Mouse (Mus musculus) kidney, postnatal 0 days (tissue): ENCODE measurements at regions not wholly inside any gene's neighbourhood (a gene's known extent, or its start where the extent isn't known, plus 50 kb on each side); places are given as distances from the start of the nearest gene placed in this dataset.

Source experiments
- ATAC-seq: fragments of 200-750 bp; cut with Nextera tagmentation; replicated peaks from 2 replicates; pipeline ENCODE4 v1.8.0; 2017; ENCODE audit warnings: low read depth, moderate number of reproducible peaks, moderate TSS enrichment, moderate library complexity; ENCODE audit not compliant: low FRiP score
- DNase-seq: peaks from one replicate; pipeline ENCODE4 v3.0.0-alpha.2; 2016; ENCODE audit warnings: low spot score
- H3K27ac ChIP-seq: fragments of 300-500 bp; sonication (generic); 2 replicates; pipeline ENCODE4 v1.5.1; 2014; ENCODE audit warnings: mild to moderate bottlenecking
- H3K27me3 ChIP-seq: fragments of 300-500 bp; sonication (generic); 2 replicates; pipeline ENCODE4 v1.6.1; 2014; ENCODE audit warnings: low read length, mixed read lengths; ENCODE audit not compliant: insufficient read depth
- H3K36me3 ChIP-seq: fragments of 300-500 bp; sonication (generic); 2 replicates; pipeline ENCODE4 v1.6.1; 2014; ENCODE audit warnings: low read length, mixed read lengths; ENCODE audit not compliant: insufficient read depth
- H3K4me1 ChIP-seq: fragments of 300-500 bp; sonication (generic); replicated peaks from 2 replicates; pipeline ENCODE4 v1.6.1; 2014; ENCODE audit warnings: antibody characterized with exemption, low read length, mixed read lengths; ENCODE audit not compliant: insufficient read depth
- H3K4me2 ChIP-seq: fragments of 300-500 bp; sonication (generic); 2 replicates; pipeline ENCODE4 v1.6.1; 2014; ENCODE audit warnings: mild to moderate bottlenecking, low read length, moderate library complexity, mixed read lengths
- H3K4me3 ChIP-seq: fragments of 300-500 bp; sonication (generic); replicated peaks from 2 replicates; pipeline ENCODE4 v1.5.1; 2014; ENCODE audit warnings: low read depth, low read length
- H3K9ac ChIP-seq: fragments of 300-500 bp; sonication (generic); 2 replicates; pipeline ENCODE4 v1.6.1; 2014; ENCODE audit warnings: low read depth, low read length
- H3K9me3 ChIP-seq: fragments of 300-500 bp; sonication (generic); replicated peaks from 2 replicates; pipeline ENCODE4 v1.6.1; 2016; ENCODE audit warnings: low read length, inconsistent platforms, mixed read lengths
- CTCF ChIP-seq: IDR thresholded peaks from 2 replicates; pipeline ENCODE4 v1.5.1; 2016; ENCODE audit warnings: antibody characterized with exemption, low read depth, mild to moderate bottlenecking, moderate library complexity
- WGBS: fragments of 180-500 bp; shearing (Covaris S2); extraction: QIAGEN DNeasy Blood & Tissue Kit; methylation state at CpG from one replicate; pipeline ENCODE4 v1.1.7; 2014; 5-methylcytosine and 5-hydroxymethylcytosine counted together

DNA sequence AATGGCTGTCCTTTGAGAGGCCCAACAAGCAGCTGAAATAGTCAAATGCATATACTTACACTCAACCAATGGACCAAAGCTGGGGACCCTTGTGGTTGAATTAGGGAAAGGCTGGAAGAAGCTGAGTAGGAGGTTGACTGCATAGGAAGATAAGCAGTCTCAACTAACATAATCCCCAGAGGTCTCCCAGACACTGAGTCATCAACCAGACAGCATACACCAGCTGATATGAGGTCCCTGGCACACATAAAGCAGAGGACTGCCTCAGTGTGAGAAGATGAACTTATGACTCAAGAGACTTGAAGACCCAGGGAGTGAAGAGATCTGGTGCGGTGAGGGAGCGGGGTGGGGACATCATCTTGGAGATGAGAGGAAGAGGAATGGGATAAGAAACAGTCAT is 863.8 kb downstream of the Nap1l3 start:
- Histone ChIP-seq H3K9me3 (no peaks in the 10 kb centered on the region), H3K9ac (no peak overlapping the region), H3K4me2 (no peak overlapping the region), H3K27me3 (no peaks in the 10 kb centered on the region), H3K27ac (no peak overlapping the region), H3K4me3 (no peak overlapping the region), H3K36me3 (no peaks in the 10 kb centered on the region), H3K4me1 (no peaks in the 10 kb centered on the region)
- TF ChIP-seq CTCF: no peak
- DNase-seq (no peak), ATAC-seq (no peak)
- WGBS: 89% methylated on average over 2 of the region's 2 CpGs

DNA sequence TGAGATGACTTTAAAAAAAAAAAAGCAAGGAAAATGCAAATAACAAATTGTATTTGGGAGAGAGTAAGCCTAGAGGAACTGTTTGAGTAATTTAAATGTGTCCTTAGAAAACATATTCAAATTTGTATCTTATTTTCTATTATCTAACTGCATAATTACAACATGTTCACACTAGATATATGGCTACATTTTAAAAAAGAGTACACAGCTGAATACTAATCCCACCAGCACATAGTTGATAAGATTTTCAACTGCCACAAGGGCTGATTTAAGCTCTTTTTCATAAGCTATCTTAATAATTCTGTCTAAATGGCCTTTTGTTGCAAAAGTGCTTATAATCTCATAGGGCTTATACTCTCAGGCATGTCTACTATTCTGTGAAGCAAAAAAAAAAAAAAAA is 877.4 kb downstream of the Nap1l3 start:
- H3K36me3 ChIP-seq: no peaks in the 10 kb centered on the region
- no peaks in the 10 kb centered on the region for H3K4me1 ChIP-seq
- H3K9ac ChIP-seq: no peak overlapping the region
- no peak overlapping the region for H3K4me3 ChIP-seq
- H3K27ac ChIP-seq: no peak overlapping the region
- no peak overlapping the region for H3K4me2 ChIP-seq
- no peak for TF ChIP-seq CTCF
- H3K27me3 ChIP-seq: no peaks in the 10 kb centered on the region
- ATAC-seq: no peak
- no peak for DNase-seq
- no peaks in the 10 kb centered on the region for H3K9me3 ChIP-seq

DNA sequence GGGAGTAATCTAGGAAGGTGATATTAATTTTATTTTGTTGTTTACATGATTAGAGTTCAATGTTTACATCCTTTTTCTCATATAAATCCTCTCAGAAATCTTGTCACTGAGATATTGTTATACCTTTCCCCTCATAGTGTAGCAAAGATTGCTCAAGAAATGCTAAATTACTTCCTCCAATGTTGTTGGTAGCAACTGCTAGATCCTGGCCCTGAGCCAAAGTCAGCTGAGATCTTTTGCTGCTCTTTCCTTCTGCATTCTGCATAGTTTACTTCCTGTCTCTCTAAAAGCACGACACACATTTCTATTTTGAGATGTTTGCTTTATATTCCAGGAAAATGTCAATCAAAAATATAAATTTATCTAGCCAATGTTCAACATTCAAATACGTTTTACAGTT is 899.5 kb downstream of the Nap1l3 start:
- DNase-seq (peak; percentile 45), ATAC-seq (no peak)
- WGBS: 26% methylated on average over 2 of the region's 2 CpGs

DNA sequence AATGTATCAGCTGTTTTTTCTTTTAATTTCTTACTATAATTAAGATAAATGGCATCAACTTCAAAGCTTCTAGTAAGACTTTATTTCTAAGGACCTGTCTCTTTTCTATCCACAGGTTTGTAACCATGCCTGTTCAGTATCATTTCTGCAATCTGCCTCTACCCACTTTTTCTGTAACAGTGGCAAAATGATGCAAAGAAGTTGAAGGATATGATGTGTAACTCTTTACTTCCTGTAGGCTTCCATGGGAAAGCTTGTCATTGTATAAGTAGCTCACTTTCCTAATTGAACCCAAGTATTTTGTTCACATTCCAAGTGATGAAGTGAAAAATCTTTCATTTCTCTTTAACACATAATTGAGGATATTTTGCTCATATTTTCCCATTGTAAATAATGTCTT is 900.0 kb downstream of the Nap1l3 start:
- no peak for ATAC-seq
- Histone ChIP-seq H3K27ac (no peak overlapping the region), H3K9me3 (no peaks in the 10 kb centered on the region), H3K4me1 (no peaks in the 10 kb centered on the region), H3K9ac (no peak overlapping the region), H3K4me2 (no peak overlapping the region), H3K36me3 (no peaks in the 10 kb centered on the region), H3K27me3 (no peaks in the 10 kb centered on the region), H3K4me3 (no peak overlapping the region)
- no peak for DNase-seq
- TF ChIP-seq CTCF: no peak

More for the DNA sequence above, 899.5 kb downstream of the Nap1l3 start:
- Histone ChIP-seq H3K9ac (no peak overlapping the region), H3K4me2 (no peak overlapping the region), H3K9me3 (no peaks in the 10 kb centered on the region), H3K27ac (no peak overlapping the region), H3K36me3 (no peaks in the 10 kb centered on the region), H3K4me3 (no peak overlapping the region), H3K4me1 (no peaks in the 10 kb centered on the region), H3K27me3 (no peaks in the 10 kb centered on the region)
- no peak for TF ChIP-seq CTCF

DNA sequence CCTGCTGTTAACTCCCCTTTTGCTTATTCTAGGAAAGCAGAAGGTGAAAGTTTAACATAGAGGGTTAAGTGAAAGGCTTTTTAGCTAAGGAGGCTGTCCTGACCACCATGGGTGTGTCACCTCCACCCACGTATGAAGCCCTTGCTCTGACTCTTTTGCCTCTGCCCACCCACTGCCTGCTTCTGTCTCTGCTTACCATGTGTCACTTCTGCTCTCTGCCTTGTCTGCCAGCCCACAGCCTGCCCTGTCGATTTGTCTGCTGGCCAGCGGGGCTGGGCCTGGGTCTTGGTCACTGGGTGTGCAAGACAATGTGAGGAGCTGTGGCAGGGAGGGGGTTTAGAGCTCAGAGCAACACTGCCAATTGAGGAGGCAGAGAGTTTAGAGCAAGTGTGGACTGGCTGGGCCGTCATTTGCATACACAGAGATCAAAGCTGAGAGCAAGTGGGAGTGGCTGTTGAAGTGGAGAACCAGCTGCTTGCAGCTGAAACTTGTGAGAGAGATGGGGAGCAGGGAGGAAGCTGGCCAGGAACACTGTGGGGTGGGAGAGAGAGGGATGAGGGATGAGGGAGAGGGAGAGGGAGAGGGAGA is 917.7 kb downstream of the Nap1l3 start:
- WGBS: 18% methylated on average over 4 of the region's 4 CpGs
- DNase-seq: peak; percentile 33
- peak; percentile 46; the same call in 1 of the 2 replicates for ATAC-seq
- Histone ChIP-seq H3K4me2 (no peak overlapping the region), H3K9ac (no peak overlapping the region), H3K4me3 (no peak overlapping the region), H3K36me3 (no peaks in the 10 kb centered on the region), H3K9me3 (no peaks in the 10 kb centered on the region), H3K27ac (no peak overlapping the region), H3K4me1 (no peaks in the 10 kb centered on the region), H3K27me3 (no peaks in the 10 kb centered on the region)
- TF ChIP-seq CTCF: no peak

DNA sequence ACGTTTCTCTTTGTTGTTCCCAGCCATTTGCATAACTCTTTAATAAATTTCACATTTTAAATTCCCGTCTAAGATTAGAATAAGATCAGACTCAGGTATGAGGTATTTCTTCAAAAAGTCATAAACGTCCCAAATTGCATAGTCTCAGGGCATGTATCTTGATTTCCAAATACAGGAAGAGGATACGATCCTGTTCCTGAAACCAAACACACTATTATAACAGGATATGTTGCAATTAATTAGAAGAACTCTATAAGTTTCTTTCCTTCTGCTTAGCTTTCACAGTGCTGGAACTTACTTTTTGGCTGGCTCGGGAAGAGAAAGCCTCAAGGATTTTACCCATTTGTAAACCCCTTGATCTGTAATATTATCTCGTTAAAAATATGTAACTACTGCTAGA is 968.1 kb downstream of the Nap1l3 start:
- DNase-seq: no peak
- 77% methylated on average over 6 of the region's 6 CpGs for WGBS
- no peak for ATAC-seq

More for the DNA sequence above, 968.1 kb downstream of the Nap1l3 start:
- H3K9me3 ChIP-seq: no peaks in the 10 kb centered on the region
- no peak overlapping the region for H3K4me3 ChIP-seq
- no peaks in the 10 kb centered on the region for H3K4me1 ChIP-seq
- H3K36me3 ChIP-seq: no peaks in the 10 kb centered on the region
- no peak overlapping the region for H3K9ac ChIP-seq
- H3K27ac ChIP-seq: no peak overlapping the region
- no peak overlapping the region for H3K4me2 ChIP-seq
- no peaks in the 10 kb centered on the region for H3K27me3 ChIP-seq
- TF ChIP-seq CTCF: no peak
